Mouse (Mus musculus): ENCODE measurements around the gene Cxcl16.

DNA sequence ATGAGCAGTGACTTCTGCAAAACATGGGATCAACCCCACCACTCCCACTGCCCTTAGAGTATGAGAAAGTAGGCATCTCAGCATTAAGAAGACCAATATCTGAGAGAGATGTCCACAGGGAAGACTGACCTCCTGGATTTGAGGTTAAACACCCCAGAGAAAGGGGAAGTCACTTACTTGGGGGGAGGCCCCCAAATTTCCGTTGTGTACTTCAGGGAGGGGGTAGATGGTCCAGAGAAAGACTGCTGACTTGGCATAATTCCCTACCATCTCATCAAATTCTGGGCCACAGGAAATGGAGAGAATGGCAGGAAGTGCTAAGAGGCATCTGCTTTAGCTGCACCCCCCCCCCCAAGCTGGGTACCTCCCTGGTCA lies 26.2 kb downstream of the Cxcl16 start:
- no peak for TF ChIP-seq POLR2A (IDR thresholded peaks at IDR 0.05; ENCODE audit: low read depth, low read length)
- no peak for TF ChIP-seq CTCF (conservative IDR thresholded peaks at IDR 0.05; ENCODE audit: insufficient read depth, insufficient read length, low read depth, low read length)
